In genomic region chr10:13964501-13965281, GRCm38 (mm10) we compare ENCODE assay signal across 8 mouse cellular contexts. TPM values are rescaled to one million over a fixed set of nuclear protein-coding genes. Genes with fewer than 3 reads are reported as not detected.
DNase-seq lines count a peak whose midpoint lies in the region; ATAC-seq and TF ChIP-seq lines count a peak whose summit lies in the region.

No protein-coding gene starts in this region.

- TF ChIP-seq CTCF in kidney, postnatal 0 days (IDR thresholded peaks at IDR 0.05; ENCODE audit: low read depth), result 0 out of 2 replicates have a peak, but pooled peaks have one; percentile 31

- H3K9me3 ChIP-seq in embryonic facial prominence, embryonic 15.5 days (replicated peaks), result no peaks in the 10 kb centered on the region
- H3K9me3 ChIP-seq in heart, embryonic 13.5 days, result no peaks in the 10 kb centered on the region
- H3K9me3 ChIP-seq in kidney, postnatal 0 days (replicated peaks; ENCODE audit: low read length), result no peaks in the 10 kb centered on the region
- H3K9me3 ChIP-seq in liver, embryonic 12.5 days (replicated peaks), result no peaks in the 10 kb centered on the region

- peak overlapping the region; percentile 26 for H3ac ChIP-seq in myocyte (ENCODE audit: control insufficient read depth, insufficient read length)

- peak overlapping the region; percentile 92 for H3K9ac ChIP-seq in embryonic facial prominence, embryonic 15.5 days
- peak overlapping the region; percentile 98 for H3K9ac ChIP-seq in heart, embryonic 13.5 days
- peak overlapping the region; percentile 84 for H3K9ac ChIP-seq in kidney, postnatal 0 days (ENCODE audit: low read depth, low read length)
- H3K9ac ChIP-seq in liver, embryonic 12.5 days, result peak overlapping the region; percentile 44

- peak overlapping the region; percentile 97 for H3K4me2 ChIP-seq in embryonic facial prominence, embryonic 15.5 days (replicated peaks)
- H3K4me2 ChIP-seq in heart, embryonic 13.5 days, result peak overlapping the region; percentile 97
- peak overlapping the region; percentile 87 for H3K4me2 ChIP-seq in kidney, postnatal 0 days (ENCODE audit: low read length)
- H3K4me2 ChIP-seq in liver, embryonic 12.5 days, result peak overlapping the region; percentile 85
- peak overlapping the region; percentile 92 for H3K4me2 ChIP-seq in myocyte (ENCODE audit: low read depth)

- H3K27me3 ChIP-seq in embryonic facial prominence, embryonic 15.5 days, result no peaks in the 10 kb centered on the region
- no peaks in the 10 kb centered on the region for H3K27me3 ChIP-seq in heart, embryonic 13.5 days (replicated peaks)
- no peaks in the 10 kb centered on the region for H3K27me3 ChIP-seq in kidney, postnatal 0 days (ENCODE audit: insufficient read depth, low read length)
- peaks cover 74% of the 10 kb centered on the region for H3K27me3 ChIP-seq in liver, embryonic 12.5 days (replicated peaks)
- H3K27me3 ChIP-seq in myocyte (ENCODE audit: control insufficient read depth, insufficient read depth, insufficient read length), result no peaks in the 10 kb centered on the region

- H3K27ac ChIP-seq in embryonic facial prominence, embryonic 15.5 days (replicated peaks), result peak overlapping the region; percentile 99
- peak overlapping the region; percentile 100 for H3K27ac ChIP-seq in heart, embryonic 13.5 days (replicated peaks)
- H3K27ac ChIP-seq in kidney, postnatal 0 days, result peak overlapping the region; percentile 98
- peak overlapping the region; percentile 71; the same call in 1 of the 2 replicates for H3K27ac ChIP-seq in liver, embryonic 12.5 days

- H3K36me3 ChIP-seq in embryonic facial prominence, embryonic 15.5 days, result no peaks in the 10 kb centered on the region
- H3K36me3 ChIP-seq in heart, embryonic 13.5 days, result no peaks in the 10 kb centered on the region
- no peaks in the 10 kb centered on the region for H3K36me3 ChIP-seq in kidney, postnatal 0 days (ENCODE audit: insufficient read depth, low read length)
- H3K36me3 ChIP-seq in liver, embryonic 12.5 days, result no peaks in the 10 kb centered on the region
- H3K36me3 ChIP-seq in myocyte (ENCODE audit: control insufficient read depth, insufficient read depth), result no peaks in the 10 kb centered on the region

- peak; percentile 59 for ATAC-seq in embryonic facial prominence, embryonic 15.5 days (ENCODE audit: insufficient number of reproducible peaks, low FRiP score, low TSS enrichment, low read depth)
- ATAC-seq in heart, embryonic 13.5 days (ENCODE audit: extremely low read depth, insufficient number of reproducible peaks, low FRiP score, low TSS enrichment), result peak; percentile 15; the same call in 1 of the 2 replicates
- ATAC-seq in kidney, postnatal 0 days (replicated peaks; ENCODE audit: low FRiP score, low read depth), result peak; percentile 50
- peak; percentile 51 for ATAC-seq in liver, embryonic 12.5 days

- TF ChIP-seq POLR2A in myocyte (IDR thresholded peaks at IDR 0.05; ENCODE audit: insufficient read length, low read depth), result peak; percentile 87

- DNase-seq in 416B (ENCODE audit: low read depth), result peak; percentile 88
- peak; percentile 95 for DNase-seq in adrenal gland, postnatal 36 days
- peak; percentile 76 for DNase-seq in kidney, postnatal 0 days (ENCODE audit: low spot score)
- DNase-seq in spleen, postnatal 36 days (ENCODE audit: low spot score in 2 of 2), result peak; percentile 96 to 97

- H3K4me1 ChIP-seq in embryonic facial prominence, embryonic 15.5 days, result 0 out of 2 replicates have a peak, but pooled peaks cover 6% of the 10 kb centered on the region
- peaks cover 12% of the 10 kb centered on the region for H3K4me1 ChIP-seq in heart, embryonic 13.5 days
- no peaks in the 10 kb centered on the region for H3K4me1 ChIP-seq in kidney, postnatal 0 days (replicated peaks; ENCODE audit: insufficient read depth, low read length)
- H3K4me1 ChIP-seq in liver, embryonic 12.5 days, result peaks cover 31% of the 10 kb centered on the region

- H3K4me3 ChIP-seq in embryonic facial prominence, embryonic 15.5 days (replicated peaks), result peak overlapping the region; percentile 90
- H3K4me3 ChIP-seq in heart, embryonic 13.5 days, result peak overlapping the region; percentile 87
- H3K4me3 ChIP-seq in kidney, postnatal 0 days (replicated peaks; ENCODE audit: low read depth, low read length), result peak overlapping the region; percentile 75
- peak overlapping the region; percentile 62 for H3K4me3 ChIP-seq in liver, embryonic 12.5 days
- peak overlapping the region; percentile 91 for H3K4me3 ChIP-seq in myocyte

- WGBS in embryonic facial prominence, embryonic 15.5 days, result under 1% methylated on average over 60 of the region's 65 CpGs
- under 1% methylated on average over 62 of the region's 65 CpGs for WGBS in heart, embryonic 13.5 days
- under 1% methylated on average over 57 of the region's 65 CpGs for WGBS in kidney, postnatal 0 days
- under 1% methylated on average over 44 of the region's 65 CpGs for WGBS in liver, embryonic 12.5 days (ENCODE audit: insufficient replicate concordance)

- H3K79me2 ChIP-seq in myocyte (ENCODE audit: control insufficient read depth, insufficient read depth), result peaks cover 12% of the 10 kb centered on the region

TF ChIP-seq in myocyte, 11 proteins besides CTCF, POLR2A, EP300 and RAD21:
- TF ChIP-seq REST (IDR thresholded peaks at IDR 0.05; ENCODE audit: insufficient read depth, insufficient read length) (no peak), MYOG (IDR thresholded peaks at IDR 0.05; ENCODE audit: control insufficient read depth in 1 of 3, insufficient read depth in 1 of 3, insufficient read length in 2 of 3, low read depth in 2 of 3) (peak in 2 of 3 experiments; percentile 24 to 73), CEBPB (IDR thresholded peaks at IDR 0.05; ENCODE audit: insufficient read depth, poor library complexity, severe bottlenecking) (no peak), POLR2AphosphoS2 (IDR thresholded peaks at IDR 0.05; ENCODE audit: insufficient read length, low read depth) (peak; percentile 76), USF1 (IDR thresholded peaks at IDR 0.05; ENCODE audit: low read depth) (no peak), MAX (IDR thresholded peaks at IDR 0.05; ENCODE audit: low read depth) (no peak), TCF12 (IDR thresholded peaks at IDR 0.05; ENCODE audit: insufficient read depth, poor library complexity, severe bottlenecking) (peak; percentile 27), SRF (IDR thresholded peaks at IDR 0.05; ENCODE audit: control insufficient read depth, insufficient read length, low read depth) (no peak), MYOD1 (IDR thresholded peaks at IDR 0.05; ENCODE audit: control insufficient read depth in 1 of 3, insufficient read length in 2 of 3, low read depth in 2 of 3) (peak in 2 of 3 experiments; percentile 45 to 59), TCF3 (IDR thresholded peaks at IDR 0.05; ENCODE audit: insufficient read length, low read depth) (no peak), E2F4 (IDR thresholded peaks at IDR 0.05; ENCODE audit: insufficient read depth) (no peak)

RNA-seq across cellular contexts. Expression of gene Hivep2, which starts 1.2 kb away (rescaled TPM):
- 10 to 100 TPM; 33.7 to 35.1 TPM for total RNA-seq in adrenal gland, postnatal 36 days (2021)
- polyA plus RNA-seq in embryonic facial prominence, embryonic 15.5 days (2015; fragmentation: Nextera tagmentation; extraction: Ambion mirVana), result 10.0 and 11.7 TPM in 2 replicates
- 3.8 and 4.2 TPM in 2 replicates for polyA plus RNA-seq in heart, embryonic 13.5 days (2015; fragmentation: Nextera tagmentation; extraction: Ambion mirVana)
- 3.4 and 4.2 TPM in 2 replicates for polyA plus RNA-seq in kidney, postnatal 0 days (2015; fragmentation: Nextera tagmentation; extraction: Ambion mirVana)
- polyA plus RNA-seq in liver, embryonic 12.5 days (2016; fragmentation: Nextera tagmentation; extraction: Ambion mirVana), result 0.81 and 1.0 TPM in 2 replicates
- 9.6 TPM for polyA plus RNA-seq in myocyte (2012; fragmentation: generic; extraction: Trizol)

Comparison
In these comparisons a context has a peak if more than half of its experiments do, and no peak if none do; other contexts are left out.
1. Peak in every context shown above with its lines: DNase-seq, ATAC-seq, H3K4me3 ChIP-seq and H3K27ac ChIP-seq.
2. H3K9ac ChIP-seq: peak in every context shown above with its lines; median percentile 98 in heart, embryonic 13.5 days; 92 in embryonic facial prominence, embryonic 15.5 days; 84 in kidney, postnatal 0 days; 44 in liver, embryonic 12.5 days.